Mouse (Mus musculus): ENCODE results near the gene Ifna2. TPM values are rescaled to one million over a fixed set of nuclear protein-coding genes. Genes with fewer than 3 reads are reported as not detected.

Gene Ifna2
- total RNA-seq (2015) (not detected in 2 replicates), total RNA-seq (2017) (not detected in 2 replicates)

DNA sequence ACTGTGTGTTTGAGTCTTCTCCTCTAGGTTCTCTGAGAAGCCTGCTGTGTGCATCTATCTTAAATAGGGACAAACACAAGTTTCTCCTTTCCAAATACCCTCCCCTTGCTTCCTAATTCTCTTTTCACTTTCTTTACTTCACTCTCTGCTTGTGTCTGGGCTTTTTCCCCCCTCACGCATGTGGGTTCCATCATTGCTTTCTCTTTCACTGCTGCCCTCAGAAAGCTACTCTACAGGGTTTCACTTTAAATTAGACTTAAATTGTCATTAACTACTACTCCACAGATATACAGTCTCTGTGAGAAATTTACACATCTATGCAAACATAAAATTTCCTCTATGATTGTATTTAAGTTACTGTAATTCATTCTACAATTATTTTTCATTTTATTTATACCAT is at the start of gene Ifna2:
Gene Ifna2 (minus strand): TSS at position 101 of the 400 bp plus-strand sequence.
- no peak for ATAC-seq (ENCODE audit: poor library complexity, severe bottlenecking)

DNA sequence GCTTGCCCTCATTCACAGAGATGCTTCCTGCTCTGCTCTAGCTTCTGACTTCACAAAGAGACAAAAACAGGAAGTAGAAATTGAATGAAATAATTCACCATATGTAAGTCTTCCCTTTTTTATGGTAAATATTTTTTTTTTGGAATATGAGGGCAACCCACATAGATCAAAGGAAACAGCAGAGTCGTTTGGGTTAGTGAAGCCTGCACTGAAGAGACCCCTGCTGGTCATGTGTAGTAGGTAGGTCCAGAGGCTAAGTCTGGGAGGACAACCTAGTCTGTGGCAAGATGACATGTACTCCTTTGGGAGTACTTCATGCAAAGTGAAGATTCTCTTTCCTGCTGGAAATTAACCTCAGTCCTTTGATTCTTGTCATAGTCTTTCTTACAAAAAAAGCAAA is 43.6 kb upstream of the Ifna2 start:
- peak; percentile 85 for ATAC-seq (ENCODE audit: poor library complexity, severe bottlenecking)

DNA sequence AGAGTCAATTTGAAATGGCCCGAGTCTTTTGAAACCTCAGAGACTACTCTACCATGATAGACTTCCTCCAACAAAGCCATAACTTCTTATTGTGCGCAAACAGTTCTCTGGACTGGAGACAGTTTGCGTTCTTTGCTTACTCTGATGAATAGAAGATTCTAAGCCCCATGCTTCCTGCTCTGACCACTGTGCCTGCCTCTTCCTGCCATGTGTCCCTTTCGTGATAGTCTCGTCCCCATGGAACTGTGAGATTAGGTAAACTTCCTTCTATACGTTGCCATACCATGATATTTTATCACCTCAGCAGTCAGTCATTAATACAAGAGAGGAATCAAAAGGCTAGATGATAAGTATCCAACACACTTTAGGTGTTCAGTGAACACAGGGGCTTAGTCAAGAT is 43.0 kb upstream of the Ifna2 start:
- ATAC-seq (ENCODE audit: poor library complexity, severe bottlenecking), result no peak

DNA sequence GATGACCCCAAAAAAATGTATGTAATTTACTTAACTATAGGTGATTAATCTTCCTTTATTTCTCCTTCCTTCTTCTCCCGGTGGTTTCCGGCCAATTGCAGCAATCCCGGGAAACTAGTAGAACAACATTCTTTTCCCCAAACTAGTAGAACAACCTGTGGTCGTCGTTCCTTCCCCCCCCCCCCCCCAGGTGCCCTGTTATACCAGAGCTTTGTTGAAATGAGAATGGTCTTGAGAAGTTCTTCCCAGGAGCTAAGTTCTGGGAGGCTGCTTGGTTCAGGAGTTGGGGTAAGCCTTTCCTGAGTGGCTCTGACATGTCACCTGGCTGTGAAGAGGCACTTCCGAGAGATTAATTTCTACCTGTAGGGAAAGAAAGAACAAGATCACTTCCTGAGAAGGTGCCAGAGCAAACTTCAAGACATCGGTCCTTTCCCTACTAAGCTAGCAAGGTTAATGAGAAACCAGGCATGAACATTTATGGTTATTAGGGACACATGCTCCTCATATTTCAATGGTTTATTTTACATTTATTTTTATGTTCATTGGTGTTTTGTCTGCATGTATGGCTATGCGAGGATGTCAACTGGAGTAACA is 39.9 kb upstream of the Ifna2 start:
- no peak for ATAC-seq (ENCODE audit: poor library complexity, severe bottlenecking)

DNA sequence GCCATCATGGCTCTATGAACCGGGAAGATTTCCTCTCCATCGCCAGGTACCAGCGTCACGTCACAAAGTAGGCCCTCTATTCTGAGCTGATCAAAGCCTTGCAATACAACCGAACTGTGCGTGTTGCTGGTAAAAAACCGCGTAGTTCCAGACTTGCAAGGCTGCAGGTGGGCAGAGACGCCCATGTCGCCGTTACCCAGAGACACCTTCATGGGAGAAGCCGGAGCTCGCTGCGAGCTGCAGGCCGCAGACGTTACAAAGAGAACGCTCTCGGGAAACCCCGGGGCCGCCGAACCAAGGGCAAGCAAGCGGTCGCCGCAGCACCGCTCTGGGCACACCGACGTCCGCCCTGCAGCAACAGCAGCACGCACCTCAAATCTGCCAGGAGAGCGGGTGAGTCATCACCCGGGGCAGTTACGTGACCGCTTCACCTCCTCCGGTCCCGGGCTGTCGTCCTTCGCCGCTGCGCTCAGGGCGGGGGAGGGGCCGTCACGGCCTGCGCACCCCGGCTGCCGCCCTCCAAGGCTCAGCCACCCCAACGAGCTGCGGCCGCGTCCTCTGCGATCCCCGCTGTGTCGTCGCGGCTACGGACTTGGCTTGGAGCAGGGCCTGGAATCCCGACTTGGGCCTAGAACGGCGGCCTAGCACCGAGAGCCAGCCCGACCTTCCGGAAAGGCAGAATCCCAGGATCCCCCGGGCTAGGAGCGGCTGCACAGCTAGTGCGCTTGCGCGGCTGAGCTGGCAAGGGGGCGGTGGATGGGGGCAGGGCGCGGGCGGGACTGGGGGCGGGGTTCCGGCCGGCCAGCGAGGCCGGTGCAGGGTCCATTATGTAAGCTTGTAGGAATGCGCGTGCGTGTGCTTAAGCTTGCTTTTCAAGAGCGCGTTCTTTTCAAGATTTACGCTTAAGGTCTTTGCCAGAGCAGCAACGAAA is 38.3 kb upstream of the Ifna2 start, which contains the start of the genes Gm26566 and Klhl9:
Gene Gm26566 (plus strand): TSS at position 15 of the 931 bp plus-strand sequence.
Gene Klhl9 (minus strand): TSS at position 675 of the 931 bp plus-strand sequence.
- peak; percentile 91 for ATAC-seq (ENCODE audit: poor library complexity, severe bottlenecking)

DNA sequence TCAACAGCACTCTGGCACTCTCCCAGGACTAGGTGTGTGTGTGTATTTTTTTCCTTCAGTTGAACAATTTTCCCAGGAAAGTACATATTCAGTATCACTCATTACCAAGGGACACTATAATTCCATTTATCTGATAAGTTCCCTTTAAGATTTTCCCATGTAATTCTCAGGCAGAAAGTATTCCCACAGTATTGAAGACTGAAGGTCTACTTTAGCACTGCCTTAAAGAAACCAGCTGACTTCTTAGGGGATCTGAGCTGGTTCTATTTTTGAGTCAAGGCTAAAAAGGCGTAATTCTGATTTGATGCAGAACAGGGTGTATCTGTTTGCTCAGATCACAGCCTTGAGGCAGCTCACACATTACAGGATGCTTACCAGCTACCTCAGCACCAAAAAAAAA is 35.0 kb upstream of the Ifna2 start:
- no peak for ATAC-seq (ENCODE audit: poor library complexity, severe bottlenecking)

DNA sequence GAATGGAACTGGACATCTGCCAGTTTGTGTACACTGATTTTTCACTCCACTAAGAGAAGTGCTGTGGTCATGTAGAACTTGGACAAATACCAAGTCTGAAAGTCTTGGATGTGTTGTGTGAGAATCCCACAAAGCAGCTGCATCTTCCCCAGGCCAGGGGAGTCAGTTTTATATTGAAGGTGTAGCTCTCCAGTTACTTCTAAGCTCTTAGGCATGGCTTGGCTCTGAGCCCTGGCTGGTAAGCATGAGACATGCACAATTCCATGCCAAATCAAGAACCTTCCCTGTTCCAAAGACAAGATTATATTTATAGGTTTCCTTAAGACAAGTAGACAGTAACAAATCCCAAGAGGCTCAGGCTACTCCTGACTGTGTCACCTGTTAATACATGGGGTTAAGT is 31.3 kb upstream of the Ifna2 start:
- ATAC-seq (ENCODE audit: poor library complexity, severe bottlenecking), result no peak

DNA sequence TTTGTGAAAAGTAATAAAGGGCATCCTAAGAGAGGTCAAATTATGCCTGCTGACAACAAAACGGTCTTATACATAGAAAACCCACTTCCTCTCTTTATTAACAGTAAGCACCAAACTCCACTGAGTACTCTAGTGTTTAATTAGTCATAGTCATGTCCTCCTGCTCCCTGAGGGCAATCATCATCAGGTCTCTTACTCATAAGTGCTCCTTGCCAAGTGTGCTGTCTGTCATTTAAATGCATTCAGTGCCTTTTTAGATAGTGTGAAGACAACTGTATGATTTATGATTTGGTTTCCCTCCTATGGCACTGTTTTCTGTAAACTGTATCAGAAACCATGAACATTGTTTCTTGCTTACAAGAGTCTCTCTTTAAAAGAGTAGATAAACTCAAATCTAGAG is 30.6 kb upstream of the Ifna2 start:
- ATAC-seq (ENCODE audit: poor library complexity, severe bottlenecking), result no peak

DNA sequence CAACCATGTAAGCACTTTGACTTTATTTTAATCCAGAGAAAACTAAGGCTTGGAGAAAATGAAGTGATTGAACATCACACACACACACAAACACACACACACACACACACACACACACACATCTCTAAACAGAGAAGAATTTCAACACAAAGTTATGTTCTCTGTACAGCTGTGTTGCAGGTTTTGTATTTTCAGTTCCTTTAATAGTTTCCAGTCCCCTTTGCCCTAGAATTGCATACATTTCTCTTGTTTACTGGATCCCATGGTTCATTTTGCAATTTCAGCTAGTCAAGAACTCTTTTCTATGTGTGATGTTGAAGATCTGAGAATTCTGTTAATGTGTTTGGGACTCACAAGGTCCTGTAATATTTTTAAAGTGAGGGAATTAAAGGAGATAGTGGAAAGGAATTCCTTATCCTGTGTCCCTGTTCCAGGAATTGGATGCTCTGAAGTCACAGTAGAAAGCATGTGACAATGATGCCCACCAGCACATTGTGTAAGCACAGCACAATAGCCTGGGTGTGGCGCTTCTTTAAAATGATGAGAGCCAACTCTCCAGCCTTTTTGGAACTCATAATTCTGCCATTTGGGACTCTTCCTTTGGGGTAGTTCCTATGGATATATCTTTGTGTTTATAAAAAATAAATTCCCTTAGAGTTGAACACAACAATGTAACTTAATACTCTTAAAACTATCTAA is 23.6 kb upstream of the Ifna2 start:
- peak; percentile 78 for ATAC-seq (ENCODE audit: poor library complexity, severe bottlenecking)

DNA sequence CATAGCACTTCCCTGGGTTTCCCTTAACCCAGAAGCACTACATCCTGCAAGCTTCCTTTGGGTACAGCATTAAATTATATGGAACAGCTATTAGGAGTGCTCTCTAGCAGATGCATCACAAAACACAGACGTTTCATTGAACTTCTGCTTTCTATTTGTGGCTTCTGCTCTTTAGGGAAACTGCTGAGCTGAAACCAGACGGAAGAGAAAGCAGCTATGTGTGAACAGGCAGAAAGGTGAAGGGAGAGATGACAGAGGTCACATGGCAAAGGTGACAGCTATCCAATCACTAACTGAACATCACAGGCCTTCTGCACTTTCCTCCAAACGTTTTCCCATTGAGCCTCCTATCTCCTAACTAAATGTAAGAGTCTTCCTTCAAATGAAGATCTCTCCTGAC is 22.2 kb upstream of the Ifna2 start:
- ATAC-seq (ENCODE audit: poor library complexity, severe bottlenecking), result peak; percentile 85

DNA sequence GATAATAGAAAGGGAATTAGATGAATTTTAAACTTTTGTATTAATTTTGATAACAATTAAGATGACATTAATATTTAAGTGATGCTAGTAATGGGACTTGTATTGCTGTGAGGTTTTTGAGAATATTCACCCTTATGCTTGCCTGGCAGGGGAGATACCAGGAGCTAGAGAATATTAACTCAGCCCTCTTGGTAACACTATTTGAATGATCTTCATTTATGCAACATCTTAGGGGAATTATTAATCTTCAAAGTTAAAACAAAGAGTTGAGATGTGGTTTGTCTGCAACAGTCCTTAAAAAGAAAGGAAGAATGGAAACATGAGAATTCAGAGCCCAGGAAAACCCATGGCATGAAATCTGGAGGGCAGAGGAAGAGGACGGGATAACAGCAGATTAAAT is 15.6 kb upstream of the Ifna2 start:
- ATAC-seq (ENCODE audit: poor library complexity, severe bottlenecking), result no peak

DNA sequence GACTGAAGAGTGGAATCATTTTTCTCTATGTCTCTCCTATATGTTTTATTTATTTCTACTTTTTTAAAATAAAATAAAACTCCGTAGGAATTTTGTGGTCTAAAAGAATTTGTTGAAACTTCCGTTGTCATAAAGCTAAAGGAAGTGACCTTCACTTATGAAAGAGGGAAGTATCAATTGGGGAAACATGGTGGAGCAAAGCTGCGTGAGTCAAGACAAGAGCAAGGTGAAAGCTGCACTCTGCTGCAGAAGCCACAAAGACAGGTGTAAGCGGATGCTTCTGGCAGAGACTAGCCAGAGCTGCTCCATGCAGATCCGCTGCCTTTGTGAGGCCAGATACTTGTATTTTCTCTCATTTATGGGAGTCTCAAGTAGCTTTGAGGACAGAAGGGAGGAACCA is 15.1 kb upstream of the Ifna2 start:
- peak; percentile 78 for ATAC-seq (ENCODE audit: poor library complexity, severe bottlenecking)

DNA sequence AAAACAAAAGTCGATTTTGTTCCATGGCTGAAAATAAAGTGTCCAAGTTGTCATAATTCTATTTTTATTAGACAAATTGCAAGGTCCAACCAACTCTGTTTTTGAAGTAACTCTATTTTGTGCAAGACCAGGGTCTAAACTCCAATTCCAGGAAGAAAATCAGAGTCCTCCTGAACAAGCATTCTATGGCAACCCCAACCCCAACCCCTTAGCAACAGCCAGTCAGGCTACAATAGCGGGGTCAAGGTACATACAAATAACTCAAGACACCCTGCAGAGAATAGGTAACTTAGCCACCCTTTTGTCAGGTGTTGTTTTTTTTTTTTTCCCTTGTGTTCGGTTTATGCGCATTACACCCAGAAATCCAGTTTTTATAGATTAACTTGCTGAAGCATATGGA is 14.0 kb upstream of the Ifna2 start:
- no peak for ATAC-seq (ENCODE audit: poor library complexity, severe bottlenecking)

DNA sequence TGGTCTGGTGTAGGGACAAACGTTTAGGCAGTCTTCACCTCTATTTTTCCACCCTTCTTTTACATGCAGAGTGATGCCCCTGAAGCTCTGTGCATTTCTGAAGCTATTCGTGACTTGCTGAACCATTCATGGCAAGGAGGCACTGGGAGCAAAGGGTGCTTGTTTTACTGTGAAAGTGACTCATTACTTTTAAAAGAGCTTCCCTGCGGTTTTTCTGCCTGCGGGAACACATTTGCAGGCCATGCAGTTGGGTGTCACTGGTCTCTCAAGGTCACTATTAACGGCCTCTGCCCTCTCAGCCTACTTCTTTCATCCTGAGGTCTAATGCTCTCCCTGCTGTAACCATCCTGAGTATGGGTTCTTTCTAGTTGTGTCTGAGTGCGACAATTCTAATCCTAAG is 13.4 kb upstream of the Ifna2 start:
- ATAC-seq (ENCODE audit: poor library complexity, severe bottlenecking), result no peak

DNA sequence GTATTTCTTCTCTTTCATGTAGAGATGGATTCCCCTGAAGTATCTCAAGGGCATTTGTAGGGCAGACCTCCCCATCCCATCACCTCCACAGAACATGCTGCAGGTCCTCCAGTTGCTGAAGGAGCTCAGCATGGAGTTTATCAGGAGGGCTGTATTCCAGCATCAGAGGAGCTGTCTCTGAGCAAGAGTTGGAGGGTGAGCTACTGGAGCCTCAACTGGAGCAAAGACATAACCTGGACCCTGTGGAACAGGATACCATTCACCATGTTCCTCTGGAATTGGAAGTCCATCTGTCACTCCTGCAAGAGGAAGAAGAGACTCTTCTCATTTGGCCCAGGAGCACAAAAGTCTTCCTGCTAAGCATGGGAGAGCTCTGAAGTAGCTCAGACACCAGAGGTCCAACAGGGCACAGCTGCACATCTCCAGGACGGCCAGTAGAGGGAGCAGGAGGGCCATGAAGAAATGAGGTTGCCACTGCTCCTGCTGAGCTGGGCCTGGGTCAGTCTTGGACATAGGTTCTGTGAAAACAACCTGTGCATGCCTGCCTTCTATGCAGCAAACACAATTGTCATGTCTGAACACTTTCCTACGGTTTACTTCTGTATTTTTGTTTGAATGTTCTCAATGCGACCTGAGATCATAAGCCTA is 12.6 kb upstream of the Ifna2 start:
- ATAC-seq (ENCODE audit: poor library complexity, severe bottlenecking), result peak; percentile 89

DNA sequence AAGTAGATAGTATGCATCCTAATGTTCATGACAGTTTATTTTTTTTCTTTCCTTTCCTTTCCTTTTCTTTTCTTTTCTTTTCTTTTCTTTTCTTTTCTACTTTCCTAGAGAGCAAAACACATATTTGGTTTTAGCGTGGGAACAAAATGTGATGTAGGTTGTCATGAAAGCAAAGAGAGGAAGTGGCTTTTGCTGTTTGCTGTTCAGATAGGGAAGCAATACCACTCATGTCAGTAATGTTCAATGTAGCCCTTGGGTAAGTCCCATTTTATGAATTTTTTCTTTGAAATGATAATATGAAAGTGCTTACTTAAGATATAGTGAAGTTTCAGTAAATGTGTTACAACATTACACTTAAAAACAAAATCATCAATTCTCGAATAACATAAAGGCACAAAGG is 9.7 kb upstream of the Ifna2 start:
- ATAC-seq (ENCODE audit: poor library complexity, severe bottlenecking), result peak; percentile 77

DNA sequence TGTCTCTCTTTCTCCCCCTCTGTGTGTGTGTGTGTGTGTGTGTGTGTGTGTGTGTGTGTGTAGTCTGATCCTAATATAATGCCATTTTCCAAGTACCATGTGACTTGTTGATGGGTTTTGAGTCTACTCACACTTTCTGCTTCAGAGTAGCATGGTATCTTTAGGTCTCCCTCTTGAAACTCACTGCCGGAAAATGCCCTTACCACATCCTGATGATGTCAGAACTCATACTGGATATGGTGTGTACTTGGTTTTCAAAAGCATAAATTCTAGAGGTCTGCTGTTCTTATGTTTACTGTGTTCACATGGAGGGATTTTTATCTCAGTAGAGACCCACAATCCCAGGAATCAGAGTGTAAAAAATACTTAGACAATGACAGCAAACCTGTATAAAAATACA is 8.8 kb upstream of the Ifna2 start:
- 0 out of 2 replicates have a peak, but pooled peaks have one; percentile 17 for ATAC-seq (ENCODE audit: poor library complexity, severe bottlenecking)

DNA sequence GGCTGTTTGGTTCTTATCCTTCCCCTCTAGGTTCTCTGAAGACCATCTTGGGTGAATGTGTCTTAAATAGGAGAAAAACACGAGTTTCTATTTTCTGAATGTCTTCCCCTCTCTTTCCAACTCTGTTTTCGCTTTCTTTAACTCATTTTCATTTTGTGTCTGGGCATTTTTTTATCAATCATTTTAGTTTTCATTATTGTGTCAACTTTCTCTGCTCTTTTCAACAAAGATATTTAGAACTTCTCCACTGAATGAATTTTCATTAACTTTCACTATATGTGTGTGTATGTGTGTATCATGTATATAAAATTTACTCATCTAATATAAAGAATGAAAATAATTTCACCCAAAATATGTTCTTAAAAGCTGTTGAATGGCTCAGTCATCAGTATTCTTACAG is 7.5 kb upstream of the Ifna2 start, which contains the start of gene Ifnab:
Gene Ifnab (minus strand): TSS at position 101 of the 400 bp plus-strand sequence.
- no peak for ATAC-seq (ENCODE audit: poor library complexity, severe bottlenecking)

DNA sequence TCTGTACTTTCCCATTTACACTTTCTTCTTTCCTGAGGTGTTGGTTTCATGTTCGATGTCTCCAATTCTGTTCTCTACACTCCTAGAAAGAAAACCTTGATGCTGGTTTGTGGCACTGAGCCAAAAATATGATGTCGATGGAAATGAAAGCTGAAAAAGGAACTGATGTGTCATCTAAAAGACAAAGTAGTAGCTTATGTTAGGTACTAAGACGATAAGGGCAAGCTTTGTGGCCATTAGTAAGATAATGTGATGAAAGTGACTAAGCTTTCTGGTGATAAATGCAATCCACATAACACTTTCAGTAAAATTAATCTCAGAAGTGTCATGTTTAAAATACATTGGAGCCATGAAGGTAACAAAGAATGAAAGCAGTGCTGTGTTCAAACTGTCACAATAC is 2.4 kb downstream of the Ifna2 start:
- no peak for ATAC-seq (ENCODE audit: poor library complexity, severe bottlenecking)

DNA sequence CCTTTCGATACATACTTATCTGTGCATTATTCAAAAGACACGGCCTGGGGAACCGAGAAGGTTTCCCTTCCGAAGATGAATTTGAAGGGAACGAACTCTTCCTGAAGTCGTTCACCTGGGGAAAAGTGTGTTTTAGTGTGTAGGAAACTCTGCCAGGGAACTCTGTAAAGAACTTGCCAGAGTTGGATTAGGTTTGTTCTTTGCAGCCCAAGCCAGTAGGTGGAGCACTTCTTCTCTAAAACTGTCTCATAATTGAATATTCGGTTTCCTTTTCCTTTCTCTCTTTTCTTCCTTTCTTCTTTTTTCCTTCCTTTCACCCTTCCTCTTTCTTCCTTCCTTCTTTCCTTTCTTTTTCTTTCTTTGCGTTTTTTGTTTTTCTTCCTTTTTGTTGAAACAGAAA is 3.4 kb downstream of the Ifna2 start:
- 0 out of 2 replicates have a peak, but pooled peaks have one; percentile 57 for ATAC-seq (ENCODE audit: poor library complexity, severe bottlenecking)

DNA sequence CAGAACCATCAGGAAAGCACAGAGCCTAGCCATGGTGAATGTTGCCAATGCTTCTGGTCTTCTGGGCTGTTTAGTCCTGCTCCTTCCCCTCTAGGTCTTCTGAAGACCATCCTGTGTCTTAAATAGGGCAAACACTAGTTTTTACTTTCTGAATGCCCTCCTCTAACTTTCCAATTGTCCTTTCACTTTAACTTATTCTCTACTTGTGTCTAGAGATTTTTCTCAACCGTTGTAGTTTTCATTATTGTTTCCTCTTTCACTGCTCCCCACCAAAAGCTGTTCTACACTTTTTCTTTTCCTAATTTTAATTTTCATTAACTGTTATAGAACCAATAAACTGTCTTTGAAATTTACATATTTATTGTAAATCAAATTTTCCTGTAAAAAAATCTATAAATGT is 6.9 kb downstream of the Ifna2 start, which contains the start of gene Ifna16:
Gene Ifna16 (minus strand): TSS at position 101 of the 400 bp plus-strand sequence.
- no peak for ATAC-seq (ENCODE audit: poor library complexity, severe bottlenecking)
